Mouse (Mus musculus) thymus, adult 2 months (tissue): ENCODE data around the gene St8sia2.

Source experiments
- CTCF ChIP-seq: fragments of 200-500 bp; IDR thresholded peaks from 2 replicates; pipeline ENCODE4 v1.5.1; 2012; ENCODE audit warnings: mild to moderate bottlenecking, control low read depth, low read length, moderate library complexity, borderline replicate concordance; ENCODE audit not compliant: control insufficient read depth, poor library complexity, insufficient read depth; ENCODE audit errors: extremely low read depth
- POLR2A ChIP-seq: fragments of 200-500 bp; IDR thresholded peaks from 2 replicates; pipeline ENCODE4 v1.6.1; 2012; ENCODE audit warnings: mild to moderate bottlenecking, low read length, control low read depth, moderate library complexity; ENCODE audit not compliant: control insufficient read depth, poor library complexity, insufficient read depth; ENCODE audit errors: extremely low read depth

DNA sequence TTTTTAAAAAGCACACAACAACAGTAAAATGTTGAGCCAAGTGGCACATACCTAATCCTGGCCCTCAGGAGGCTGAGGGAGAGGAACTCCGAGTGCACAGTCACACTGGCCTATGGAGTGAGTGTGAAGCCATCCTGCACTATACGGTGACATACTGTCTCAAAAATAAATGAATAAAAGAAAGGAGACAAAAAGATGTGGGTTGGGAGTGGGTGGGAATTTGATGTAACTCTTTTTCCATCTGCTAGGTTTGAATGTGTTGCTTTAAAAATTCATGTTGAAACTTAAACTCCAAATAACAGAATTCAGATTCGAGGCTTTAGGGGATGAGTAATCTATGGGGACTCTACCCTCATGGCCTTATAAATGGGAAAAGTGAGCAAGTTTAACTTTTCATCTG, 46.2 kb upstream of the St8sia2 start:
- TF ChIP-seq POLR2A (no peak), CTCF (no peak)
